Mouse (Mus musculus): ENCODE measurements around the gene Cfhr2.

DNA sequence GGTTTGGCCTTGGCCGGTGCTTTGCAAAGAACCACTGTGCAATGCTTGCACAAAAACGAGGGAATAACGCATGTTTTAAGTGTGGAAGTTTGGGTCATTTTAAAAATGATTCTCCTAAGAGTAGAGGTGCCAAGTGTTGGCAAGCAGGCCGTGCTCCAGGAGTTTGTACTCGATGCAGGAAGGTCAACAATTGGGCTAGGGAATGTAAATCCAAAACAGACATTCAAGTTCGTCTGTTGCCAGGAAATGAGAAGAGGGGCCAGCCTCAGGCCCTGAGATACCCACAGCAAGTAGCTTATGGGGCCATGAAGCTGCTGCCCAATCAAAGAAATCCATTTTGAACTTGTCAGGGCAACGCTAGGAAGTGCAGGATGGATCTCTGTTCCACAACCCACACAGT lies 18.8 kb downstream of the Cfhr2 start:
- TF ChIP-seq CTCF (IDR thresholded peaks at IDR 0.05; ENCODE audit: extremely low read depth, insufficient read depth, low read length), result no peak
- no peak for TF ChIP-seq POLR2A (IDR thresholded peaks at IDR 0.05; ENCODE audit: extremely low read depth, insufficient read depth, low read length)

Data from cortical plate, adult 2 months (tissue).